Mouse (Mus musculus) limb, embryonic 13.5 days (tissue): ENCODE data around the gene Fam71f2. TPM values are rescaled to one million over a fixed set of nuclear protein-coding genes. Genes with fewer than 3 reads are reported as not detected.

Source experiments
- ATAC-seq: fragments of 200-750 bp; cut with Nextera tagmentation; 2 replicates; pipeline ENCODE4 v1.8.0; 2017; ENCODE audit warnings: low read depth, moderate number of reproducible peaks, moderate TSS enrichment; ENCODE audit not compliant: low FRiP score
- H3K27ac ChIP-seq: fragments of 300-500 bp; sonication (generic); 2 replicates; pipeline ENCODE4 v1.5.1; 2015; ENCODE audit warnings: inconsistent platforms, mild to moderate bottlenecking, moderate library complexity
- H3K27me3 ChIP-seq: fragments of 300-500 bp; sonication (generic); 2 replicates; pipeline ENCODE4 v1.6.1; 2015; ENCODE audit warnings: mild to moderate bottlenecking, inconsistent platforms
- H3K36me3 ChIP-seq: fragments of 300-500 bp; sonication (generic); 2 replicates; pipeline ENCODE4 v1.6.1; 2015; ENCODE audit warnings: inconsistent platforms, mild to moderate bottlenecking, moderate library complexity
- H3K4me1 ChIP-seq: fragments of 300-500 bp; sonication (generic); 2 replicates; pipeline ENCODE4 v1.6.1; 2015; ENCODE audit warnings: inconsistent platforms
- H3K4me2 ChIP-seq: fragments of 300-500 bp; sonication (generic); replicated peaks from 2 replicates; pipeline ENCODE4 v1.6.1; 2015; ENCODE audit warnings: inconsistent platforms, mild to moderate bottlenecking, moderate library complexity
- H3K4me3 ChIP-seq: fragments of 300-500 bp; sonication (generic); 2 replicates; pipeline ENCODE4 v1.5.1; 2015; ENCODE audit warnings: moderate library complexity, mild to moderate bottlenecking, inconsistent platforms
- H3K9ac ChIP-seq: fragments of 300-500 bp; sonication (generic); 2 replicates; pipeline ENCODE4 v1.6.1; 2015; ENCODE audit warnings: mild to moderate bottlenecking, inconsistent platforms
- H3K9me3 ChIP-seq: fragments of 300-500 bp; sonication (generic); 2 replicates; pipeline ENCODE4 v1.6.1; 2016; ENCODE audit warnings: inconsistent platforms
- WGBS: fragments of 180-500 bp; shearing (Covaris S2); methylation state at CpG from one replicate; pipeline ENCODE4 v1.1.7; 2015; 5-methylcytosine and 5-hydroxymethylcytosine counted together
- polyA plus RNA-seq: library from polyadenylated mRNA; unstranded; fragments of >200 nt; fragmentation: Nextera tagmentation; extraction: Ambion mirVana; gene quantifications from 2 replicates; pipeline ENCODE4 v1.2.1, GENCODE M21; 2015

Fam71f2 gene
- polyA plus RNA-seq, 1 experiment from 2014 or later = 0.99 TPM

- H3K36me3 ChIP-seq = no peaks in the 10 kb centered on the region
- WGBS = 75% methylated on average over 5 of the region's 5 CpGs
- no peaks in the 10 kb centered on the region; the same call in 1 of the 2 replicates for H3K27me3 ChIP-seq
- H3K4me1 ChIP-seq = no peaks in the 10 kb centered on the region
- no peak within 1 kb of the TSS for H3K4me3 ChIP-seq
- H3K4me2 ChIP-seq = no peak within 1 kb of the TSS
- H3K9me3 ChIP-seq = no peaks in the 10 kb centered on the region
- H3K27ac ChIP-seq = no peak within 1 kb of the TSS
- H3K9ac ChIP-seq = no peak within 1 kb of the TSS
- ATAC-seq = no peak
These were observed 39.5 kb downstream of the Fam71f2 start, which contains the start of gene Fam71f1 for GRCm38 (mm10) chr6:29318879-29319278. Gene Fam71f1 (plus strand): TSS chr6:29319140.

- Histone ChIP-seq H3K36me3 (no peaks in the 10 kb centered on the region), H3K4me2 (no peak overlapping the region), H3K4me1 (no peaks in the 10 kb centered on the region), H3K4me3 (no peak overlapping the region), H3K9ac (no peak overlapping the region), H3K27me3 (no peaks in the 10 kb centered on the region), H3K9me3 (no peaks in the 10 kb centered on the region), H3K27ac (no peak overlapping the region)
- 60% methylated on average over 6 of the region's 6 CpGs for WGBS
- no peak for ATAC-seq
These were observed 42.2 kb downstream of the Fam71f2 start for GRCm38 (mm10) chr6:29321586-29321985.

GRCm38 (mm10) chr6:29322147-29322546 lies 42.8 kb downstream of the Fam71f2 start:
- H3K27ac ChIP-seq = no peak overlapping the region
- WGBS = 92% methylated on average over 7 of the region's 7 CpGs
- no peak overlapping the region for H3K4me2 ChIP-seq
- no peak for ATAC-seq
- H3K36me3 ChIP-seq = no peaks in the 10 kb centered on the region
- H3K9ac ChIP-seq = no peak overlapping the region
- no peaks in the 10 kb centered on the region for H3K27me3 ChIP-seq
- H3K9me3 ChIP-seq = no peaks in the 10 kb centered on the region
- H3K4me3 ChIP-seq = no peak overlapping the region
- no peaks in the 10 kb centered on the region for H3K4me1 ChIP-seq

- Histone ChIP-seq H3K4me2 (no peak overlapping the region), H3K9me3 (no peaks in the 10 kb centered on the region), H3K27ac (no peak overlapping the region), H3K4me1 (no peaks in the 10 kb centered on the region), H3K4me3 (no peak overlapping the region), H3K9ac (no peak overlapping the region), H3K27me3 (no peaks in the 10 kb centered on the region), H3K36me3 (no peaks in the 10 kb centered on the region)
- WGBS = 82% methylated on average over 4 of the region's 4 CpGs
- no peak for ATAC-seq
These were observed 43.3 kb downstream of the Fam71f2 start for GRCm38 (mm10) chr6:29322735-29323134.

GRCm38 (mm10) chr6:29326961-29327360 lies 47.6 kb downstream of the Fam71f2 start:
- Histone ChIP-seq H3K27ac (no peak overlapping the region), H3K4me1 (no peaks in the 10 kb centered on the region), H3K27me3 (no peaks in the 10 kb centered on the region), H3K4me2 (no peak overlapping the region), H3K36me3 (no peaks in the 10 kb centered on the region), H3K9ac (no peak overlapping the region), H3K9me3 (no peaks in the 10 kb centered on the region), H3K4me3 (no peak overlapping the region)
- ATAC-seq = no peak
- WGBS = 78% methylated on average over 9 of the region's 9 CpGs

- Histone ChIP-seq H3K4me3 (no peak overlapping the region), H3K36me3 (no peaks in the 10 kb centered on the region), H3K27me3 (no peaks in the 10 kb centered on the region), H3K9me3 (no peaks in the 10 kb centered on the region), H3K4me1 (no peaks in the 10 kb centered on the region), H3K27ac (no peak overlapping the region), H3K9ac (no peak overlapping the region), H3K4me2 (no peak overlapping the region)
- 65% methylated on average over 4 of the region's 4 CpGs for WGBS
- ATAC-seq = no peak
These were observed 50.1 kb downstream of the Fam71f2 start for GRCm38 (mm10) chr6:29329514-29329913.

Other genes with a start within 250 kb of the Fam71f2 start
- gene Lep, start 219.4 kb upstream of the Fam71f2 start, polyA plus RNA-seq = not detected in 2 replicates
- gene Rbm28, start 114.6 kb upstream of the Fam71f2 start, polyA plus RNA-seq = 46.6 and 52.3 TPM in 2 replicates
- 0.90 and 1.3 TPM in 2 replicates for gene Prrt4, start 100.0 kb upstream of the Fam71f2 start, polyA plus RNA-seq
- 49.9 and 51.7 TPM in 2 replicates for gene Impdh1, start 63.2 kb upstream of the Fam71f2 start, polyA plus RNA-seq
- gene Hilpda, start 7.1 kb upstream of the Fam71f2 start, polyA plus RNA-seq = 51.8 and 53.3 TPM in 2 replicates
- 0.14 and 0.20 TPM in 2 replicates for gene Fam71f1, start 39.5 kb downstream of the Fam71f2 start, polyA plus RNA-seq
- 436 and 476 TPM in 2 replicates for gene Calu, start 68.5 kb downstream of the Fam71f2 start, polyA plus RNA-seq
- 0.56 and 1.2 TPM in 2 replicates for gene Opn1sw, start 108.9 kb downstream of the Fam71f2 start, polyA plus RNA-seq
- gene Ccdc136, start 116.7 kb downstream of the Fam71f2 start, polyA plus RNA-seq = 28.2 and 31.6 TPM in 2 replicates
- 17.4 and 21.7 TPM in 2 replicates for gene Flnc, start 153.7 kb downstream of the Fam71f2 start, polyA plus RNA-seq
- gene Atp6v1f, start 188.1 kb downstream of the Fam71f2 start, polyA plus RNA-seq = 222 and 234 TPM in 2 replicates
- 0.50 TPM in 1 of 2 replicates, not detected in the other for gene Atp6v1fnb, start 191.8 kb downstream of the Fam71f2 start, polyA plus RNA-seq
- 37.4 and 37.8 TPM in 2 replicates for gene Kcp, start 228.4 kb downstream of the Fam71f2 start, polyA plus RNA-seq
- 2.7 and 3.6 TPM in 2 replicates for gene Irf5, start 247.0 kb downstream of the Fam71f2 start, polyA plus RNA-seq